Mouse (Mus musculus): ENCODE measurements around the gene Srcap.

DNA sequence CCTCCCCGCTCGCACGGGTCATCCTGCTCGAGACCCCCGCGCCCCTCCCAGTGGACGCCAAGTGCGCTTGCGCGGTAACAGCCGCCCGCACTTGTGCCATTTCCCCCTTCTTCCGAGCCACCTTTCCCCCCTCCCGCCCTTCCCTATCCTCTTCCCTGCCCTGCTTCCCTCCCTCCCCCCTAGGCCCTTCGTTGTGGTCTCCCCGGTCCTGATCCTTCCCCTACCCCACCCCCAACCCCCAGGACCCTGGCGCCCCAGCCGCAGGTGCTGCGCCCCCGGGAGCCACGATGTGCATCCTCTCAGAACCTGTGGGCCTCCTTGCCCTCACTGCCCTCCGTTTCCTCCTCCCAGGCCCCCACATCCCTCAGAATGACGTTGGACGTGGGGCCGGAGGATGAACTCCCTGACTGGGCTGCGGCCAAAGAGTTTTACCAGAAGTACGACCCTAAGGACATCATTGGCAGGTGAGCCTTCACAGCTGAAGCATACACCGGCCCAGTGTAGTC lies 61.8 kb downstream of the Srcap start:
- TF ChIP-seq CTCF (IDR thresholded peaks at IDR 0.05; ENCODE audit: low read depth) = no peak
- no peak for TF ChIP-seq EP300 (IDR thresholded peaks at IDR 0.05; ENCODE audit: low read depth)
